In genomic region chr8:61908303-61909215, GRCm38 (mm10) we compare ENCODE assay signal across 8 mouse cellular contexts. TPM values are rescaled to one million over a fixed set of nuclear protein-coding genes. Genes with fewer than 3 reads are reported as not detected.
DNase-seq lines count a peak whose midpoint lies in the region; ATAC-seq and TF ChIP-seq lines count a peak whose summit lies in the region.

No protein-coding gene starts in this region.

- 45% methylated on average over 13 of the region's 13 CpGs for WGBS in kidney, adult 2 months
- 18% methylated on average over 13 of the region's 13 CpGs for WGBS in heart, embryonic 12.5 days
- 49% methylated on average over 13 of the region's 13 CpGs for WGBS in limb, embryonic 15.5 days
- 76% methylated on average over 13 of the region's 13 CpGs for WGBS in hindbrain, embryonic 16.5 days

- H3K4me1 ChIP-seq in kidney, adult 2 months (ENCODE audit: control insufficient read depth, insufficient read depth, low read length): no peaks in the 10 kb centered on the region
- H3K4me1 ChIP-seq in heart, embryonic 12.5 days (replicated peaks): peaks cover 17% of the 10 kb centered on the region
- peaks cover 4% of the 10 kb centered on the region; the same call in 1 of the 2 replicates for H3K4me1 ChIP-seq in limb, embryonic 15.5 days
- no peaks in the 10 kb centered on the region for H3K4me1 ChIP-seq in hindbrain, embryonic 16.5 days (ENCODE audit: control insufficient read depth, insufficient read depth, low read depth, low read length)

- DNase-seq in kidney, adult 2 months: peak; percentile 27
- DNase-seq in kidney, adult 18-20 months: no peak
- DNase-seq in adrenal gland, postnatal 36 days: peak; percentile 20 to 71
- DNase-seq in right cerebral cortex, postnatal 10 days (ENCODE audit: low spot score in 2 of 2): peak; percentile 30 to 33
- DNase-seq in cerebellum, adult 11 months: no peak

- H3K27ac ChIP-seq in kidney, adult 2 months (ENCODE audit: insufficient read depth, low read depth, low read length): no peak overlapping the region; the same call in 1 of the 2 replicates
- peak overlapping the region; percentile 97 for H3K27ac ChIP-seq in heart, embryonic 12.5 days (ENCODE audit: poor library complexity, severe bottlenecking)
- no peak overlapping the region for H3K27ac ChIP-seq in limb, embryonic 15.5 days
- H3K27ac ChIP-seq in hindbrain, embryonic 16.5 days (ENCODE audit: low read depth, low read length): no peak overlapping the region

- no peaks in the 10 kb centered on the region for H3K36me3 ChIP-seq in kidney, adult 2 months (ENCODE audit: control insufficient read depth, insufficient read depth, low read length)
- no peaks in the 10 kb centered on the region for H3K36me3 ChIP-seq in heart, embryonic 12.5 days
- H3K36me3 ChIP-seq in limb, embryonic 15.5 days: no peaks in the 10 kb centered on the region
- H3K36me3 ChIP-seq in hindbrain, embryonic 16.5 days (ENCODE audit: control insufficient read depth, insufficient read depth, low read length): no peaks in the 10 kb centered on the region

- H3K9me3 ChIP-seq in heart, embryonic 12.5 days (replicated peaks): no peaks in the 10 kb centered on the region
- no peaks in the 10 kb centered on the region for H3K9me3 ChIP-seq in limb, embryonic 15.5 days
- H3K9me3 ChIP-seq in hindbrain, embryonic 16.5 days (ENCODE audit: control insufficient read depth, low read length): no peaks in the 10 kb centered on the region

- H3K4me2 ChIP-seq in heart, embryonic 12.5 days: peak overlapping the region; percentile 54
- peak overlapping the region; percentile 4; the same call in 1 of the 2 replicates for H3K4me2 ChIP-seq in limb, embryonic 15.5 days
- no peak overlapping the region for H3K4me2 ChIP-seq in hindbrain, embryonic 16.5 days (ENCODE audit: low read length)

- H3K27me3 ChIP-seq in kidney, adult 2 months (replicated peaks; ENCODE audit: control insufficient read depth, insufficient read depth, low read length): no peaks in the 10 kb centered on the region
- no peaks in the 10 kb centered on the region for H3K27me3 ChIP-seq in heart, embryonic 12.5 days (replicated peaks)
- no peaks in the 10 kb centered on the region for H3K27me3 ChIP-seq in limb, embryonic 15.5 days
- H3K27me3 ChIP-seq in hindbrain, embryonic 16.5 days (replicated peaks; ENCODE audit: control insufficient read depth, insufficient read depth, low read length): no peaks in the 10 kb centered on the region

- no peak for TF ChIP-seq POLR2A in kidney, adult 2 months (IDR thresholded peaks at IDR 0.05; ENCODE audit: low read depth, low read length)

- no peak overlapping the region for H3K9ac ChIP-seq in heart, embryonic 12.5 days
- H3K9ac ChIP-seq in limb, embryonic 15.5 days: no peak overlapping the region
- no peak overlapping the region for H3K9ac ChIP-seq in hindbrain, embryonic 16.5 days (ENCODE audit: low read depth, low read length)

- H3K4me3 ChIP-seq in kidney, adult 2 months (ENCODE audit: insufficient read depth, low read depth, low read length): no peak overlapping the region
- H3K4me3 ChIP-seq in heart, embryonic 12.5 days: no peak overlapping the region
- no peak overlapping the region for H3K4me3 ChIP-seq in limb, embryonic 15.5 days
- no peak overlapping the region for H3K4me3 ChIP-seq in hindbrain, embryonic 16.5 days (ENCODE audit: low read length)

- ATAC-seq in heart, embryonic 12.5 days (ENCODE audit: insufficient number of reproducible peaks, low FRiP score): peak; percentile 90
- peak; percentile 84 for ATAC-seq in limb, embryonic 15.5 days (ENCODE audit: insufficient number of reproducible peaks, low FRiP score, low TSS enrichment, low read depth)
- ATAC-seq in hindbrain, embryonic 16.5 days: no peak

- TF ChIP-seq CTCF in kidney, adult 2 months (conservative IDR thresholded peaks at IDR 0.05; ENCODE audit: insufficient read depth, insufficient read length, low read depth, low read length): no peak

RNA-seq across cellular contexts. Expression of gene Palld, which starts 6.1 kb away (rescaled TPM):
- 37.3 and 47.5 TPM in 2 replicates for polyA plus RNA-seq in kidney, adult 2 months (2012; rRNA removed)
- total RNA-seq in adrenal gland, postnatal 36 days (2021): 10 to 100 TPM; 33.2 to 46.8 TPM
- polyA plus RNA-seq in heart, embryonic 12.5 days (2016; fragmentation: Nextera tagmentation; extraction: Ambion mirVana): 208 and 231 TPM in 2 replicates
- polyA plus RNA-seq in limb, embryonic 15.5 days (2015; fragmentation: Nextera tagmentation; extraction: Ambion mirVana): 123 and 126 TPM in 2 replicates
- polyA plus RNA-seq in hindbrain, embryonic 16.5 days (2015; fragmentation: Nextera tagmentation; extraction: Ambion mirVana): 17.3 and 18.7 TPM in 2 replicates

RNA-seq across cellular contexts. Expression of gene Ddx60, which starts 19.3 kb away (rescaled TPM):
- 0.38 and 0.95 TPM in 2 replicates for polyA plus RNA-seq in kidney, adult 2 months (2012; rRNA removed)
- 1 to 10 TPM; 4.2 to 6.7 TPM for total RNA-seq in adrenal gland, postnatal 36 days (2021)
- 2.0 and 2.6 TPM in 2 replicates for polyA plus RNA-seq in heart, embryonic 12.5 days (2016; fragmentation: Nextera tagmentation; extraction: Ambion mirVana)
- polyA plus RNA-seq in limb, embryonic 15.5 days (2015; fragmentation: Nextera tagmentation; extraction: Ambion mirVana): 0.58 and 0.92 TPM in 2 replicates
- polyA plus RNA-seq in hindbrain, embryonic 16.5 days (2015; fragmentation: Nextera tagmentation; extraction: Ambion mirVana): 0.17 and 0.28 TPM in 2 replicates

Comparison
In these comparisons a context has a peak if more than half of its experiments do, and no peak if none do; other contexts are left out.
1. DNase-seq: peak in kidney, adult 2 months (single experiment), adrenal gland, postnatal 36 days (2 of 2) and right cerebral cortex, postnatal 10 days (2 of 2); none in kidney, adult 18-20 months (single experiment) and cerebellum, adult 11 months (single experiment).